Mouse (Mus musculus) forebrain, embryonic 14.5 days (tissue): ENCODE measurements at regions not wholly inside any gene's neighbourhood (a gene's known extent, or its start where the extent isn't known, plus 50 kb on each side); places are given as distances from the start of the nearest gene placed in this dataset.
"Not testable (repeated sequence)": the region's sequence is repeated elsewhere in the genome, so short reads cannot be mapped to it uniquely, and the experiment has no call there.

Experiments
- ATAC-seq: fragments of 200-750 bp; cut with Nextera tagmentation; 2 replicates; pipeline ENCODE4 v1.8.0; 2017; ENCODE audit warnings: mild to moderate bottlenecking, moderate library complexity
- DNase-seq: peaks from one replicate; pipeline ENCODE4 v3.0.0-alpha.2; 2015; ENCODE audit warnings: low spot score
- H3K27ac ChIP-seq: fragments of 300-500 bp; sonication (generic); 2 replicates; pipeline ENCODE4 v1.5.1; 2014; ENCODE audit warnings: low read depth, mild to moderate bottlenecking, control low read depth, low read length, moderate library complexity
- H3K27me3 ChIP-seq: fragments of 300-500 bp; sonication (generic); replicated peaks from 2 replicates; pipeline ENCODE4 v1.6.1; 2014; ENCODE audit warnings: low read length, control low read depth, mixed read lengths; ENCODE audit not compliant: control insufficient read depth, insufficient read depth
- H3K36me3 ChIP-seq: fragments of 300-500 bp; sonication (generic); 2 replicates; pipeline ENCODE4 v1.6.1; 2014; ENCODE audit warnings: low read length, control low read depth; ENCODE audit not compliant: control insufficient read depth, insufficient read depth
- H3K4me1 ChIP-seq: fragments of 300-500 bp; sonication (generic); 2 replicates; pipeline ENCODE4 v1.6.1; 2014; ENCODE audit warnings: antibody characterized with exemption, low read length, control low read depth; ENCODE audit not compliant: control insufficient read depth, insufficient read depth
- H3K4me2 ChIP-seq: fragments of 300-500 bp; sonication (generic); 2 replicates; pipeline ENCODE4 v1.6.1; 2014; ENCODE audit warnings: mild to moderate bottlenecking, control low read depth, low read length
- H3K4me3 ChIP-seq: fragments of 300-500 bp; sonication (generic); 2 replicates; pipeline ENCODE4 v1.5.1; 2014; ENCODE audit warnings: low read depth, low read length, control low read depth
- H3K9ac ChIP-seq: fragments of 300-500 bp; sonication (generic); 2 replicates; pipeline ENCODE4 v1.6.1; 2014; ENCODE audit warnings: mild to moderate bottlenecking, low read length, control low read depth, moderate library complexity
- H3K9me3 ChIP-seq: fragments of 300-500 bp; sonication (generic); replicated peaks from 2 replicates; pipeline ENCODE4 v1.6.1; 2016; ENCODE audit warnings: low read length, control low read depth, mixed read lengths; ENCODE audit not compliant: control insufficient read depth
- WGBS: fragments of 180-500 bp; shearing (Covaris S2); extraction: QIAGEN DNeasy Blood & Tissue Kit; methylation state at CpG from one replicate; pipeline ENCODE4 v1.1.7; 2014; 5-methylcytosine and 5-hydroxymethylcytosine counted together

- no peaks in the 10 kb centered on the region for H3K9me3 ChIP-seq
- H3K4me1 ChIP-seq = no peaks in the 10 kb centered on the region
- peaks cover 6% of the 10 kb centered on the region for H3K27me3 ChIP-seq
- WGBS = 1% methylated on average over 13 of the region's 13 CpGs
- DNase-seq (peak; percentile 73), ATAC-seq (peak; percentile 82)
- H3K36me3 ChIP-seq = no peaks in the 10 kb centered on the region
- peak overlapping the region; percentile 22; the same call in 1 of the 2 replicates for H3K9ac ChIP-seq
- H3K4me2 ChIP-seq = peak overlapping the region; percentile 54
- no peak overlapping the region for H3K27ac ChIP-seq
- H3K4me3 ChIP-seq = peak overlapping the region; percentile 21
These were observed 149.6 kb upstream of the Ttc29 start for GRCm38 (mm10) chr8:78063529-78063928.

DNA sequence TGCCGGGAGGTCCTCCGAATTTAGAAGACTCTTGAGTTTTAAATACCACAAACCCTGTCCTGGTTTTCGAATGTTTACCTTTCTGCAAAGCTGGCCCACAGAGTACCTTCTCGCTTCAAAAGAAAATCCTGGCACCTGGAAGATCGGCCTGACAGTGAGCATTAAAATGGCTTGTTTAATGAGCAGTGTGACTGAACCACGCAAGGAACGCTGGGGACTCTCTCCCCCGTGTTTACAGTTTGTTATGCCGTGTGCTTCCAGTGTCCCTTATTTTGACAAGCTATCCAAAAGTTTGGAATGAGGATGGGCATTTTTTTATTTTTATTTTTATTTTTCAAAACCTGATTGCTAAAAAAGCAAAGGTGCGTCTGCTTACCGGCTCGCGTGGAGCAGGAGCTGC is 148.9 kb upstream of the Ttc29 start:
- H3K4me2 ChIP-seq = peak overlapping the region; percentile 54
- no peaks in the 10 kb centered on the region for H3K4me1 ChIP-seq
- H3K9me3 ChIP-seq = no peaks in the 10 kb centered on the region
- WGBS = 40% methylated on average over 13 of the region's 13 CpGs
- peak; percentile 29 for DNase-seq
- no peaks in the 10 kb centered on the region for H3K36me3 ChIP-seq
- no peak overlapping the region for H3K27ac ChIP-seq
- peak; percentile 58; the same call in 1 of the 2 replicates for ATAC-seq
- peak overlapping the region; percentile 21 for H3K4me3 ChIP-seq
- H3K27me3 ChIP-seq = peaks cover 6% of the 10 kb centered on the region
- peak overlapping the region; percentile 22; the same call in 1 of the 2 replicates for H3K9ac ChIP-seq

GRCm38 (mm10) chr8:78065890-78066493 is 147.1 kb upstream of the Ttc29 start:
- peaks cover 6% of the 10 kb centered on the region for H3K27me3 ChIP-seq
- H3K27ac ChIP-seq = no peak overlapping the region
- ATAC-seq (no peak), DNase-seq (no peak)
- 33% methylated on average over 10 of the region's 10 CpGs for WGBS
- H3K4me2 ChIP-seq = no peak overlapping the region
- H3K9ac ChIP-seq = no peak overlapping the region
- H3K9me3 ChIP-seq = no peaks in the 10 kb centered on the region
- H3K36me3 ChIP-seq = no peaks in the 10 kb centered on the region
- no peaks in the 10 kb centered on the region for H3K4me1 ChIP-seq
- H3K4me3 ChIP-seq = no peak overlapping the region

DNA sequence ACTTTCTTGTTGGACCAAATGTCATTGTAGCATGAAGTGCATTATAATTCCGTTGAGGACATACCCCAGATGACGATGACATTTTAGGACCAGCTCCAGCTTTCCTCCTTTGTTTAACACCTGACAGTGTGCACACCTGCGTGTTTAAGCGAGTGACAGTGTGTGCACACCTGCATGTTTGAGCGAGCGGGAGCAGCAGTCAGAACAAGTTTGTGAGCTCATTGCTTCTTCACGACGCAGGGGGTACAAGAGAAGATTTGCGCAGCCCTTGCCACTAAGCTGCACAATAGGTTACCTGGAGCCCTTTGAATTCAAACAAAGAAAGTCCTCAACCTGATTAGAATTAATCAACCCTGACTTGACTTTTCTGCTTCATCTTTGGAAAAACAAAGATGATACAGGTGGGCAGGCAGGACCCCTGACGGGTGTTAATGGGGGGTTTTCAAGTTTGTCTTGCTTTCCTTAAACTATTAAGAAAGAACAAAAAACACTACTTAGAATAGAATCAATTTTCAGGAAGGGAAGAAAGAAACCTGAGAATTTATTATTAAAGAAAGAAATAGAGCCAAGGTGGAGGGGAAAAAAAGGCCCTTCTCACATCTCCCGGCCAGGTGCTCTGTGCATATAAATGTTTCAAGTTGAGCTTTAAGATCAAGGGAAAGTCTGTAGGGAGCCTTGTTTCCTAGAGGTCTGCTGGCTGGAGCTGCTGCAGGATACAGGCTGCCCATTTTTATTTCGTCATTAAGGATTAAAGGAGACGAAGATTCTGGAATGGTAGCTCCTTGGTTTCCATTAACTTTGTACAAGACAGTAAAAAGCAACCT is 144.8 kb upstream of the Ttc29 start:
- H3K27ac ChIP-seq = no peak overlapping the region
- peaks cover 6% of the 10 kb centered on the region for H3K27me3 ChIP-seq
- no peaks in the 10 kb centered on the region for H3K9me3 ChIP-seq
- WGBS = 12% methylated on average over 13 of the region's 13 CpGs
- H3K9ac ChIP-seq = no peak overlapping the region
- no peak overlapping the region for H3K4me3 ChIP-seq
- no peaks in the 10 kb centered on the region for H3K4me1 ChIP-seq
- H3K4me2 ChIP-seq = no peak overlapping the region
- ATAC-seq = no peak
- H3K36me3 ChIP-seq = no peaks in the 10 kb centered on the region
- no peak for DNase-seq

DNA sequence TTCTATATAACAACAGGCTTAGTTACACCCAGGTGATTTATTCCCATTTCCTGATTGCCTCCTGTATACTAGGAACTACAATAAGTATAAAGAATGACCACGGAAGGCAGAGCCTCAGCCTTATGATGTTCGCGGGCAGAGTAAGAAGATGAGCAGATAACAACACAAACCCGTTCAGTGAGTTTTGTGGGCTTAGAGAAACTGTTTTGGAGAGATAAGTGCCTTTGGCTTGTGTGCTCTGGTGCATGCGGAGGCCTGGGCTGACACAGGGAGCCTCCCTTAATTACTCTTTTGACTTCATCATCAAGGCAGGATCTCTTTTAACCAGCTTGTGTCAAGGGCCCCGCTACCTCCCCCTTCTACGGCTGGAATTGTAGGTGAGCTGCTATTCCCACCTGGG is 139.3 kb upstream of the Ttc29 start:
- WGBS = 86% methylated on average over 7 of the region's 7 CpGs

DNA sequence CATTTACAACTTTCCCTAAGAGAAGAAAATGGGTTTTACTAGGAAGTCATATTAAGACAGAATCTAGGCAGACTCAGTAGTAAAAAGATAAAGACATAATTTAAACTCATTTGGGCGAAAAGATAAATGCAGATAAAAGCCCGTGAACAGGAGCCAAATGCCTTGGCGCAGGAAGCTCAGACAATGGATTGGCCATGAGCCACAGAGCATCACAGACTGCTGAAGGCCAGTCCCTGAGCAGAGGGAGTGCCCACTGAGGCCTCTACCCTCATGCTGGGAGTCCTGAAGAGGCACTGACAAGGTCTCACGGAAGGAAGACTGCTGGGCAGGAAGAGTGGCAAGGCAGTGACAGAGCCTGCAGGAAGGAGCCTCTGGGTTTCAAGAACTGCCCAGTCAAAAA is 136.0 kb upstream of the Ttc29 start:
- no peak for ATAC-seq
- 48% methylated on average over 4 of the region's 4 CpGs for WGBS
- peak; percentile 25 for DNase-seq

More for the DNA sequence above, 139.3 kb upstream of the Ttc29 start:
- Histone ChIP-seq H3K36me3 (no peaks in the 10 kb centered on the region), H3K27ac (no peak overlapping the region), H3K4me2 (no peak overlapping the region), H3K9ac (no peak overlapping the region), H3K4me3 (no peak overlapping the region), H3K27me3 (no peaks in the 10 kb centered on the region), H3K9me3 (no peaks in the 10 kb centered on the region), H3K4me1 (no peaks in the 10 kb centered on the region)
- DNase-seq (no peak), ATAC-seq (no peak)

GRCm38 (mm10) chr8:78081395-78081794 is 131.7 kb upstream of the Ttc29 start:
- H3K4me2 ChIP-seq, H3K27ac ChIP-seq, H3K36me3 ChIP-seq, H3K9me3 ChIP-seq, H3K4me3 ChIP-seq, ATAC-seq, H3K9ac ChIP-seq, DNase-seq, H3K4me1 ChIP-seq, H3K27me3 ChIP-seq: not testable (repeated sequence)
- WGBS = 41% methylated on average over 7 of the region's 7 CpGs

More for the DNA sequence above, 136.0 kb upstream of the Ttc29 start:
- Histone ChIP-seq H3K27ac (no peak overlapping the region), H3K27me3 (no peaks in the 10 kb centered on the region), H3K9ac (no peak overlapping the region), H3K9me3 (no peaks in the 10 kb centered on the region), H3K4me3 (no peak overlapping the region), H3K4me2 (no peak overlapping the region), H3K36me3 (no peaks in the 10 kb centered on the region), H3K4me1 (no peaks in the 10 kb centered on the region)

- H3K27me3 ChIP-seq = no peaks in the 10 kb centered on the region
- 76% methylated on average over 2 of the region's 2 CpGs for WGBS
- no peaks in the 10 kb centered on the region for H3K9me3 ChIP-seq
- H3K9ac ChIP-seq = no peak overlapping the region
- H3K4me1 ChIP-seq = no peaks in the 10 kb centered on the region
- no peak overlapping the region for H3K4me3 ChIP-seq
- no peaks in the 10 kb centered on the region for H3K36me3 ChIP-seq
- DNase-seq (no peak), ATAC-seq (no peak)
- H3K4me2 ChIP-seq = no peak overlapping the region
- no peak overlapping the region for H3K27ac ChIP-seq
These were observed 130.1 kb upstream of the Ttc29 start for GRCm38 (mm10) chr8:78083012-78083411.

DNA sequence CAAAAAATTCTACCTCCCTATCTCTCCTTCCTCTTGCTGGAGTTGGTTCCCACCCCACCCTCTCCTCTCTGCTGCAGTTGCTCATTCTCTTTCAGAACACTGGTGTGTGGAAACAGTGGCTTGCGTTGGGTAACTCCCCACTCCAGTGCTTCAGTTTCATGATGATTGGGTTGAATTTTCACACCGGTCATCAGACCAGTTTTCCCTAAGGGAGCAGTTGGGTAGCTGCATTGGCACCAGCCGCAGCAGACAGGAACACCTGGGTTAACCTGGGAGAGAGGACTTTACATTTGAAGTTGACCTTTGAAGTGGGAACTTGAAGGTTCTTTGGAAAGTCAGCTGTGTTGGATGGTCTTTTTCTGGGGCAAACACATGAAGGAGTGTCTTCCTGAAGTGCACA is 126.7 kb upstream of the Ttc29 start:
- H3K9ac ChIP-seq = no peak overlapping the region
- H3K4me1 ChIP-seq = no peaks in the 10 kb centered on the region
- no peak for ATAC-seq
- H3K36me3 ChIP-seq = no peaks in the 10 kb centered on the region
- 98% methylated on average over 3 of the region's 3 CpGs for WGBS
- no peak overlapping the region for H3K4me3 ChIP-seq
- no peak overlapping the region for H3K27ac ChIP-seq
- H3K27me3 ChIP-seq = no peaks in the 10 kb centered on the region
- no peak for DNase-seq
- no peak overlapping the region for H3K4me2 ChIP-seq
- no peaks in the 10 kb centered on the region for H3K9me3 ChIP-seq
